Mouse (Mus musculus): ENCODE measurements around the gene Fras1. TPM values are rescaled to one million over a fixed set of nuclear protein-coding genes. Genes with fewer than 3 reads are reported as not detected.

Gene Fras1
- total and polyA plus RNA-seq, 3 experiments, result 1.00 to 1.6 (median 1.3) TPM

DNA sequence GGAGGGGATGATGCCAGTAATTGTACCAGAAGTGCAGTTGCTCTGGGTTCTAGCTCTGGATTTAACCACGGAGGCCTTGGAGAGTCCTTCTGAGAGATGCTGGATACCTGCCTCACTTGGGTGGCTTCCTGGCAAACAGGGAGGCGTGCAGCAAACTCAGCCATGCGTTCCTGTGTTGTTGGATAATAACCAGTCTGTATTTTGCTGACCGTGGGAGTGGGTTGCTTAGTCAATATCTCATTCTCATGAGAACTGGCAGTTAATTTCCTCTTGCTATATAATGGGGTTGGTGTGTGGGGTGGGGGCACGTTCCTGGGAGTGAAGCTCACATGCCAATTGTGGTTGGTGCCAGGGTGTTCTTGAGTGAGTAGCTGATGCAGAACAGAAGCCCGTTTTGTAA is 142.6 kb downstream of the Fras1 start:
- no peak for DNase-seq
- H3K4me3 ChIP-seq, result no peak overlapping the region
- WGBS, result 67% methylated on average over 6 of the region's 6 CpGs
- no peaks in the 10 kb centered on the region for H3K79me2 ChIP-seq (replicated peaks; ENCODE audit: control insufficient read depth, insufficient read depth, low read length)
- H3K27me3 ChIP-seq (ENCODE audit: control insufficient read depth, insufficient read depth, low read length), result no peaks in the 10 kb centered on the region
- no peaks in the 10 kb centered on the region for H3K36me3 ChIP-seq (ENCODE audit: control insufficient read depth, insufficient read depth, low read length)
- no peak overlapping the region for H3K9ac ChIP-seq (ENCODE audit: low read depth, low read length)
- H3K4me1 ChIP-seq (ENCODE audit: control insufficient read depth, insufficient read depth, low read length), result no peaks in the 10 kb centered on the region
- intact Hi-C loops (cut with DNase I), result no loop called here
- no peak for TF ChIP-seq CTCF (IDR thresholded peaks at IDR 0.05)
- no peak for TF ChIP-seq EP300 (IDR thresholded peaks at IDR 0.05; ENCODE audit: insufficient read depth, low read depth, low read length)
- no peak for TF ChIP-seq POLR2A (IDR thresholded peaks at IDR 0.05; ENCODE audit: insufficient read depth, low read depth, low read length)
- H3K27ac ChIP-seq, result no peak overlapping the region

DNA sequence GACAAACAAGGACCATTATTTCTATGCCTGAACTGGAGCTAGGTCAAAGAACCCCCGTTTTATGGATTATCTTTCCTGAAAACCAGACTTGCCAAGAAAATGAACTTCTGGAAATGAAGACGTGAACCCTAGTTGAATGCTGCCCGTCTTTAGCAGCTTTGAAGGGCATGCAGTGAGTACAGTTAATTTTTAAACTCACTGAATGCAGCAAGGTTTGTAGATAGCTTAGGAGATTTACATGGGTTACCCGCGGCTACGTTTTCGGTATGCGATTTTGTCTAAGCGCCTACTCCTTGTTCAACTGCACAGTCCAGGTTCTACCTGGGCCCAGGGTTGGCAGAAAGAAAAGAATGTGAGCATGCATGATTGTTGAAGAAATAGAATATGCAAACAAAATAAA is 147.8 kb downstream of the Fras1 start:
- H3K27me3 ChIP-seq (ENCODE audit: control insufficient read depth, insufficient read depth, low read length), result no peaks in the 10 kb centered on the region
- H3K27ac ChIP-seq, result no peak overlapping the region
- TF ChIP-seq EP300 (IDR thresholded peaks at IDR 0.05; ENCODE audit: insufficient read depth, low read depth, low read length) (no peak), POLR2A (IDR thresholded peaks at IDR 0.05; ENCODE audit: insufficient read depth, low read depth, low read length) (no peak), CTCF (IDR thresholded peaks at IDR 0.05) (no peak)
- DNase-seq, result no peak
- H3K4me1 ChIP-seq (ENCODE audit: control insufficient read depth, insufficient read depth, low read length), result no peaks in the 10 kb centered on the region
- intact Hi-C loops (cut with DNase I), result no loop called here
- 86% methylated on average over 9 of the region's 9 CpGs for WGBS
- no peaks in the 10 kb centered on the region for H3K79me2 ChIP-seq (replicated peaks; ENCODE audit: control insufficient read depth, insufficient read depth, low read length)
- H3K4me3 ChIP-seq, result no peak overlapping the region
- H3K36me3 ChIP-seq (ENCODE audit: control insufficient read depth, insufficient read depth, low read length), result no peaks in the 10 kb centered on the region
- no peak overlapping the region for H3K9ac ChIP-seq (ENCODE audit: low read depth, low read length)

DNA sequence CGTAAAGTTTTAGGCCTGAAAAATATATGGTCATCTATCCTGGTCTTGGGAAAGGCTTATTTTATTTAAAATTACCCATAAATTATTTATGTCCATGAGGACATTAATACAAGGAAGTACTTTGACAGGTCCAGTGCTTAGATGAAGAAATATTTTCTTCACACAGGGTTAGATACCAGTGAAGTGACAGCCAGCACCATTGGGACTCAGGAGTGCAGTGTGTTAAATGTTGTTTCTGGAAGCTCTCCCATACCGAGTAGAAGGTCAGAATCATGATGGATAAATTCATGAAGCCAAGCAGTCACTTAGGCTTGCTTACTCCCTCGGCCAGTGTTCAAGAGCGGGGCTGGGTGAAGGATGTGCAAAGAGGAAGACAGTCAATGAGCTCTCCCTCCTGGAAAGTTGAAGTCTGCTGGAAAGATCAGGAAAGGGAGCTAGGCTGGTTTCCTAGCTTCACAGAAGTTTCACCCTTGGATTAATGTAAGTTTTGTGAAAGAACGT is 149.2 kb downstream of the Fras1 start:
- Histone ChIP-seq H3K27ac (no peak overlapping the region), H3K9ac (ENCODE audit: low read depth, low read length) (no peak overlapping the region), H3K4me1 (ENCODE audit: control insufficient read depth, insufficient read depth, low read length) (no peaks in the 10 kb centered on the region), H3K27me3 (ENCODE audit: control insufficient read depth, insufficient read depth, low read length) (0 out of 2 replicates have a peak, but pooled peaks cover 1% of the 10 kb centered on the region), H3K36me3 (ENCODE audit: control insufficient read depth, insufficient read depth, low read length) (no peaks in the 10 kb centered on the region), H3K79me2 (replicated peaks; ENCODE audit: control insufficient read depth, insufficient read depth, low read length) (no peaks in the 10 kb centered on the region), H3K4me3 (no peak overlapping the region)
- no peak for DNase-seq
- intact Hi-C loops (cut with DNase I), result no loop called here
- TF ChIP-seq EP300 (IDR thresholded peaks at IDR 0.05; ENCODE audit: insufficient read depth, low read depth, low read length) (no peak), POLR2A (IDR thresholded peaks at IDR 0.05; ENCODE audit: insufficient read depth, low read depth, low read length) (no peak), CTCF (IDR thresholded peaks at IDR 0.05) (no peak)
- WGBS, result 71% methylated on average over 5 of the region's 5 CpGs

GRCm38 (mm10) chr5:96528296-96528695 is 154.5 kb downstream of the Fras1 start:
- DNase-seq, result no peak
- Histone ChIP-seq H3K4me3 (no peak overlapping the region), H3K27ac (no peak overlapping the region), H3K9ac (ENCODE audit: low read depth, low read length) (no peak overlapping the region), H3K4me1 (ENCODE audit: control insufficient read depth, insufficient read depth, low read length) (no peaks in the 10 kb centered on the region), H3K36me3 (ENCODE audit: control insufficient read depth, insufficient read depth, low read length) (no peaks in the 10 kb centered on the region), H3K79me2 (replicated peaks; ENCODE audit: control insufficient read depth, insufficient read depth, low read length) (no peaks in the 10 kb centered on the region), H3K27me3 (ENCODE audit: control insufficient read depth, insufficient read depth, low read length) (0 out of 2 replicates have a peak, but pooled peaks cover 1% of the 10 kb centered on the region)
- WGBS, result 80% methylated on average over 7 of the region's 7 CpGs
- intact Hi-C loops (cut with DNase I), result no loop called here
- no peak for TF ChIP-seq CTCF (IDR thresholded peaks at IDR 0.05)
- no peak for TF ChIP-seq EP300 (IDR thresholded peaks at IDR 0.05; ENCODE audit: insufficient read depth, low read depth, low read length)
- TF ChIP-seq POLR2A (IDR thresholded peaks at IDR 0.05; ENCODE audit: insufficient read depth, low read depth, low read length), result no peak

- no peaks in the 10 kb centered on the region for H3K36me3 ChIP-seq (ENCODE audit: control insufficient read depth, insufficient read depth, low read length)
- no peak overlapping the region for H3K4me3 ChIP-seq
- 0 out of 2 replicates have a peak, but pooled peaks cover 1% of the 10 kb centered on the region for H3K27me3 ChIP-seq (ENCODE audit: control insufficient read depth, insufficient read depth, low read length)
- no peak overlapping the region for H3K27ac ChIP-seq
- H3K9ac ChIP-seq (ENCODE audit: low read depth, low read length), result no peak overlapping the region
- H3K79me2 ChIP-seq (replicated peaks; ENCODE audit: control insufficient read depth, insufficient read depth, low read length), result no peaks in the 10 kb centered on the region
- TF ChIP-seq CTCF (IDR thresholded peaks at IDR 0.05) (no peak), EP300 (IDR thresholded peaks at IDR 0.05; ENCODE audit: insufficient read depth, low read depth, low read length) (no peak), POLR2A (IDR thresholded peaks at IDR 0.05; ENCODE audit: insufficient read depth, low read depth, low read length) (no peak)
- DNase-seq, result no peak
- intact Hi-C loops (cut with DNase I), result no loop called here
- H3K4me1 ChIP-seq (ENCODE audit: control insufficient read depth, insufficient read depth, low read length), result no peaks in the 10 kb centered on the region
- 75% methylated on average over 3 of the region's 3 CpGs for WGBS
Measured at GRCm38 (mm10) chr5:96530516-96530915, 156.8 kb downstream of the Fras1 start.

DNA sequence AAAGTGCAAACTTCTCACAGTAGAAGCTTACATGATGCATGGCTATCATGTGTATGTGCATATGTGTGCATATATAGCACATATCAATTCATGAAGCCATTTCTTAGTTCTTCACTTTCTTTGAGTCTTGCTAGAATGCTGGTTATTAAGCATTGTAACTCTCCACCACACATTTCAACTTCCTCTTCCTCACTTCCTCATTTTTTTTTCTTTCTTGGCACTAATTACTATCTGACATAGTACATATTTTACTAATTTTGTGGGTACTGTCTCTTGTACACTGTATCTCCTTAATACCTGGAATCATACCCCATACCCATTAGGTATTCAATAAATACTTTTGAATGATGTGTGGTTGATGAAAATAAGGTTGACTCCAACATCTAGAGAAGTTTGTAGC is 158.2 kb downstream of the Fras1 start:
- DNase-seq, result no peak
- no peak overlapping the region for H3K27ac ChIP-seq
- H3K27me3 ChIP-seq (ENCODE audit: control insufficient read depth, insufficient read depth, low read length), result 0 out of 2 replicates have a peak, but pooled peaks cover 1% of the 10 kb centered on the region
- no peak overlapping the region for H3K9ac ChIP-seq (ENCODE audit: low read depth, low read length)
- H3K4me3 ChIP-seq, result no peak overlapping the region
- H3K36me3 ChIP-seq (ENCODE audit: control insufficient read depth, insufficient read depth, low read length), result no peaks in the 10 kb centered on the region
- intact Hi-C loops (cut with DNase I), result no loop called here
- no peaks in the 10 kb centered on the region for H3K4me1 ChIP-seq (ENCODE audit: control insufficient read depth, insufficient read depth, low read length)
- H3K79me2 ChIP-seq (replicated peaks; ENCODE audit: control insufficient read depth, insufficient read depth, low read length), result no peaks in the 10 kb centered on the region
- TF ChIP-seq POLR2A (IDR thresholded peaks at IDR 0.05; ENCODE audit: insufficient read depth, low read depth, low read length) (no peak), EP300 (IDR thresholded peaks at IDR 0.05; ENCODE audit: insufficient read depth, low read depth, low read length) (no peak), CTCF (IDR thresholded peaks at IDR 0.05) (no peak)

Data from heart, adult 2 months (tissue).